Mouse (Mus musculus) gastrocnemius, postnatal 25 days (tissue): Measurements from ENCODE around the gene Eci1. TPM values are rescaled to one million over a fixed set of nuclear protein-coding genes. Genes with fewer than 3 reads are reported as not detected.
A peak's percentile ranks its signal among the peaks of the same experiment; 100 is the strongest.
"Not testable (repeated sequence)": the region's sequence is repeated elsewhere in the genome, so short reads cannot be mapped to it uniquely, and the experiment has no call there.

ENCODE experiments used
- DNase-seq: peaks from one replicate; pipeline ENCODE4 v3.0.0; 2022
- total RNA-seq, 2 experiments: library from RNA; stranded (reverse); gene quantifications; 1 replicate in 1 of 2; 2 replicates in 1 of 2; pipeline ENCODE4 v1.2.3; 2021

Gene Eci1
- total RNA-seq, 2 experiments from 2014 or later: 134 to 161 TPM

GRCm38 (mm10) chr17:24437016-24437415 lies 10.6 kb downstream of the Eci1 start:
- no peak for DNase-seq

- DNase-seq: no peak
Observed at GRCm38 (mm10) chr17:24440377-24440776, 13.9 kb downstream of the Eci1 start.

GRCm38 (mm10) chr17:24441148-24441547 lies 14.7 kb downstream of the Eci1 start:
- DNase-seq: no peak

GRCm38 (mm10) chr17:24442107-24442506 lies 15.7 kb downstream of the Eci1 start:
- DNase-seq: no peak

- DNase-seq: no peak
Observed at GRCm38 (mm10) chr17:24442632-24443155, 16.3 kb downstream of the Eci1 start, which contains the start of gene Dnase1l2. Dnase1l2 (minus strand) TSS chr17:24443105.

GRCm38 (mm10) chr17:24443409-24443808 lies 17.0 kb downstream of the Eci1 start:
- no peak for DNase-seq

- DNase-seq: no peak
Observed at GRCm38 (mm10) chr17:24446590-24446989, 20.1 kb downstream of the Eci1 start.

GRCm38 (mm10) chr17:24449507-24449906 lies 23.1 kb downstream of the Eci1 start:
- no peak for DNase-seq

- DNase-seq: no peak
Observed at GRCm38 (mm10) chr17:24451220-24451619, 24.8 kb downstream of the Eci1 start.

GRCm38 (mm10) chr17:24453372-24453771 lies 26.9 kb downstream of the Eci1 start:
- no peak for DNase-seq

GRCm38 (mm10) chr17:24454218-24454755 lies 27.8 kb downstream of the Eci1 start:
- no peak for DNase-seq

GRCm38 (mm10) chr17:24454756-24455522 lies 28.5 kb downstream of the Eci1 start:
- DNase-seq: peak; percentile 99

- DNase-seq: not testable (repeated sequence)
Observed at GRCm38 (mm10) chr17:24455523-24456206, 29.2 kb downstream of the Eci1 start.

- no peak for DNase-seq
Observed at GRCm38 (mm10) chr17:24461580-24461979, 35.1 kb downstream of the Eci1 start.

- no peak for DNase-seq
Observed at GRCm38 (mm10) chr17:24462932-24463331, 36.5 kb downstream of the Eci1 start.

GRCm38 (mm10) chr17:24463374-24464133 lies 37.1 kb downstream of the Eci1 start:
- DNase-seq: no peak

GRCm38 (mm10) chr17:24468636-24469246 lies 42.3 kb downstream of the Eci1 start:
- no peak for DNase-seq

- no peak for DNase-seq
Observed at GRCm38 (mm10) chr17:24469336-24469909, 43.0 kb downstream of the Eci1 start.

GRCm38 (mm10) chr17:24469910-24470602 lies 43.6 kb downstream of the Eci1 start, which contains the start of the genes E4f1 and Pgp:
E4f1 (minus strand) TSS chr17:24470313.
Pgp (plus strand) TSS chr17:24470392.
- DNase-seq: peak; percentile 99

- peak; percentile 39 for DNase-seq
Observed at GRCm38 (mm10) chr17:24470701-24471527, 44.5 kb downstream of the Eci1 start.
